Mouse (Mus musculus) heart, embryonic 12.5 days (tissue): ENCODE results near the gene Taar2. TPM values are rescaled to one million over a fixed set of nuclear protein-coding genes. Genes with fewer than 3 reads are reported as not detected.

ENCODE experiments used
- ATAC-seq: fragments of 200-750 bp; cut with Nextera tagmentation; 2 replicates; pipeline ENCODE4 v1.8.0; 2017; ENCODE audit warnings: moderate TSS enrichment, moderate library complexity; ENCODE audit not compliant: insufficient number of reproducible peaks, low FRiP score
- H3K27ac ChIP-seq: fragments of 300-500 bp; sonication (generic); 2 replicates; pipeline ENCODE4 v1.5.1; 2016; ENCODE audit warnings: mild to moderate bottlenecking, moderate library complexity; ENCODE audit not compliant: poor library complexity, severe bottlenecking
- H3K27me3 ChIP-seq: fragments of 300-500 bp; sonication (generic); replicated peaks from 2 replicates; pipeline ENCODE4 v1.6.1; 2016; ENCODE audit warnings: mild to moderate bottlenecking, moderate library complexity
- H3K36me3 ChIP-seq: fragments of 300-500 bp; sonication (generic); 2 replicates; pipeline ENCODE4 v1.6.1; 2016; ENCODE audit warnings: mild to moderate bottlenecking, moderate library complexity
- H3K4me1 ChIP-seq: fragments of 300-500 bp; sonication (generic); replicated peaks from 2 replicates; pipeline ENCODE4 v1.6.1; 2016; ENCODE audit warnings: mild to moderate bottlenecking
- H3K4me2 ChIP-seq: fragments of 300-500 bp; sonication (generic); 2 replicates; pipeline ENCODE4 v1.6.1; 2016; ENCODE audit warnings: mild to moderate bottlenecking, moderate library complexity
- H3K4me3 ChIP-seq: fragments of 300-500 bp; sonication (generic); 2 replicates; pipeline ENCODE4 v1.5.1; 2016; ENCODE audit warnings: mild to moderate bottlenecking
- H3K9ac ChIP-seq: fragments of 300-500 bp; sonication (generic); 2 replicates; pipeline ENCODE4 v1.6.1; 2016; ENCODE audit warnings: mild to moderate bottlenecking, moderate library complexity
- H3K9me3 ChIP-seq: fragments of 300-500 bp; sonication (generic); replicated peaks from 2 replicates; pipeline ENCODE4 v1.6.1; 2016; ENCODE audit warnings: mild to moderate bottlenecking, moderate library complexity
- WGBS: fragments of 180-500 bp; shearing (Covaris S2); methylation state at CpG from one replicate; pipeline ENCODE4 v1.1.7; 2016; 5-methylcytosine and 5-hydroxymethylcytosine counted together
- polyA plus RNA-seq: library from polyadenylated mRNA; unstranded; fragments of >200 nt; fragmentation: Nextera tagmentation; extraction: Ambion mirVana; gene quantifications from 2 replicates; pipeline ENCODE4 v1.2.1, GENCODE M21; 2016

Taar2 gene
- polyA plus RNA-seq, 1 experiment from 2014 or later, result not detected

GRCm38 (mm10) chr10:23985546-23985945, 47.2 kb downstream of the Taar2 start, which contains the start of gene Taar6:
Gene Taar6 (minus strand): TSS chr10:23985646.
- H3K4me3 ChIP-seq, result no peak within 1 kb of the TSS
- H3K27ac ChIP-seq, result no peak within 1 kb of the TSS
- no peaks in the 10 kb centered on the region for H3K36me3 ChIP-seq
- H3K4me2 ChIP-seq, result no peak within 1 kb of the TSS
- 68% methylated on average over 8 of the region's 8 CpGs for WGBS
- H3K27me3 ChIP-seq, result no peaks in the 10 kb centered on the region
- H3K9ac ChIP-seq, result no peak within 1 kb of the TSS
- 0 out of 2 replicates have a peak, but pooled peaks cover 3% of the 10 kb centered on the region for H3K9me3 ChIP-seq
- H3K4me1 ChIP-seq, result no peaks in the 10 kb centered on the region
- ATAC-seq, result no peak

- H3K4me2 ChIP-seq, result no peak overlapping the region
- no peaks in the 10 kb centered on the region for H3K36me3 ChIP-seq
- H3K9me3 ChIP-seq, result 0 out of 2 replicates have a peak, but pooled peaks cover 3% of the 10 kb centered on the region
- ATAC-seq, result no peak
- H3K4me3 ChIP-seq, result no peak overlapping the region
- WGBS, result 73% methylated on average over 5 of the region's 5 CpGs
- no peak overlapping the region for H3K9ac ChIP-seq
- H3K27ac ChIP-seq, result no peak overlapping the region
- no peaks in the 10 kb centered on the region for H3K27me3 ChIP-seq
- H3K4me1 ChIP-seq, result no peaks in the 10 kb centered on the region
Measured at GRCm38 (mm10) chr10:23986419-23986818, 48.0 kb downstream of the Taar2 start.

Other genes with a start within 250 kb of the Taar2 start
- 97.0 and 101 TPM in 2 replicates for gene Rps12, start 151.3 kb upstream of the Taar2 start, polyA plus RNA-seq
- gene Slc18b1, start 141.6 kb upstream of the Taar2 start, polyA plus RNA-seq, result 6.6 and 9.5 TPM in 2 replicates
- gene Vnn3, start 87.1 kb upstream of the Taar2 start, polyA plus RNA-seq, result not detected in 2 replicates
- gene Vnn1, start 43.9 kb upstream of the Taar2 start, polyA plus RNA-seq, result 6.9 and 7.0 TPM in 2 replicates
- gene Taar1, start 18.2 kb upstream of the Taar2 start, polyA plus RNA-seq, result not detected in 2 replicates
- gene Taar3, start 11.0 kb downstream of the Taar2 start, polyA plus RNA-seq, result not detected in 2 replicates
- not detected in 2 replicates for gene Taar4, start 21.9 kb downstream of the Taar2 start, polyA plus RNA-seq
- gene Taar5, start 32.1 kb downstream of the Taar2 start, polyA plus RNA-seq, result not detected in 2 replicates
- not detected in 2 replicates for gene Taar6, start 47.1 kb downstream of the Taar2 start, polyA plus RNA-seq
- not detected in 2 replicates for gene Taar7a, start 54.9 kb downstream of the Taar2 start, polyA plus RNA-seq
- gene Taar7b, start 61.4 kb downstream of the Taar2 start, polyA plus RNA-seq, result not detected in 2 replicates
- gene Taar7d, start 88.7 kb downstream of the Taar2 start, polyA plus RNA-seq, result not detected in 2 replicates
- gene Taar7e, start 99.0 kb downstream of the Taar2 start, polyA plus RNA-seq, result not detected in 2 replicates
- gene Taar7f, start 110.9 kb downstream of the Taar2 start, polyA plus RNA-seq, result not detected in 2 replicates
- not detected in 2 replicates for gene Taar8a, start 137.9 kb downstream of the Taar2 start, polyA plus RNA-seq
- gene Taar8b, start 153.7 kb downstream of the Taar2 start, polyA plus RNA-seq, result not detected in 2 replicates
- gene Taar8c, start 163.3 kb downstream of the Taar2 start, polyA plus RNA-seq, result not detected in 2 replicates
- not detected in 2 replicates for gene Taar9, start 171.0 kb downstream of the Taar2 start, polyA plus RNA-seq
- gene Stx7, start 210.7 kb downstream of the Taar2 start, polyA plus RNA-seq, result 86.9 and 92.5 TPM in 2 replicates